8 mouse cellular contexts compared by ENCODE assay signal in genomic region chr19:44295741-44296140, GRCm38 (mm10). TPM values are rescaled to one million over a fixed set of nuclear protein-coding genes. Genes with fewer than 3 reads are reported as not detected.
DNase-seq lines count a peak whose midpoint lies in the region; ATAC-seq lines count a peak whose summit lies in the region.

No protein-coding gene starts in this region.

- DNase-seq in CD4-positive, CD25-positive, alpha-beta regulatory T cell, adult 2 months (ENCODE audit: low read depth, low spot score) = peak; percentile 95
- peak; percentile 80 for DNase-seq in c-Kit-negative CD71-positive TER-119-positive erythroid progenitor cells, embryonic 14.5 days (ENCODE audit: low read depth, low spot score)
- DNase-seq in forebrain, embryonic 11.5 days (ENCODE audit: low spot score) = peak; percentile 94
- peak; percentile 87 to 93 for DNase-seq in kidney, postnatal 36 days
- DNase-seq in neural tube, embryonic 11.5 days (ENCODE audit: low spot score) = peak; percentile 82

- WGBS in forebrain, embryonic 11.5 days = 7% methylated on average over 4 of the region's 4 CpGs
- 5% methylated on average over 4 of the region's 4 CpGs for WGBS in heart, embryonic 16.5 days
- 2% methylated on average over 4 of the region's 4 CpGs for WGBS in liver, embryonic 15.5 days (ENCODE audit: insufficient replicate concordance)
- 3% methylated on average over 4 of the region's 4 CpGs for WGBS in neural tube, embryonic 11.5 days
- 1% methylated on average over 4 of the region's 4 CpGs for WGBS in stomach, embryonic 16.5 days

- peaks cover 43% of the 10 kb centered on the region for H3K4me1 ChIP-seq in forebrain, embryonic 11.5 days (replicated peaks; ENCODE audit: control insufficient read depth, insufficient read depth, low read length)
- H3K4me1 ChIP-seq in heart, embryonic 16.5 days (ENCODE audit: control insufficient read depth, insufficient read depth, low read length) = peaks cover 64% of the 10 kb centered on the region
- peaks cover 98% of the 10 kb centered on the region for H3K4me1 ChIP-seq in liver, embryonic 15.5 days (replicated peaks)
- peaks cover 57% of the 10 kb centered on the region for H3K4me1 ChIP-seq in neural tube, embryonic 11.5 days (ENCODE audit: control insufficient read depth, insufficient read depth, low read length)
- peaks cover 50% of the 10 kb centered on the region for H3K4me1 ChIP-seq in stomach, embryonic 16.5 days (ENCODE audit: control insufficient read depth, insufficient read depth, low read length)

- peaks cover 28% of the 10 kb centered on the region for H3K36me3 ChIP-seq in forebrain, embryonic 11.5 days (ENCODE audit: control insufficient read depth, insufficient read depth, low read length)
- peaks cover 37% of the 10 kb centered on the region for H3K36me3 ChIP-seq in heart, embryonic 16.5 days (ENCODE audit: control insufficient read depth, insufficient read depth)
- peaks cover 58% of the 10 kb centered on the region for H3K36me3 ChIP-seq in liver, embryonic 15.5 days (replicated peaks)
- H3K36me3 ChIP-seq in neural tube, embryonic 11.5 days (ENCODE audit: control insufficient read depth, insufficient read depth, low read length) = peaks cover 38% of the 10 kb centered on the region
- peaks cover 19% of the 10 kb centered on the region for H3K36me3 ChIP-seq in stomach, embryonic 16.5 days (ENCODE audit: control insufficient read depth, insufficient read depth, low read length)

- peak overlapping the region; percentile 93 for H3K4me3 ChIP-seq in forebrain, embryonic 11.5 days (ENCODE audit: low read depth, low read length)
- H3K4me3 ChIP-seq in heart, embryonic 16.5 days (ENCODE audit: low read length) = peak overlapping the region; percentile 81
- peak overlapping the region; percentile 70 for H3K4me3 ChIP-seq in liver, embryonic 15.5 days (replicated peaks)
- H3K4me3 ChIP-seq in neural tube, embryonic 11.5 days (ENCODE audit: low read depth, low read length) = peak overlapping the region; percentile 68
- H3K4me3 ChIP-seq in stomach, embryonic 16.5 days (replicated peaks; ENCODE audit: low read length) = peak overlapping the region; percentile 93

- no peaks in the 10 kb centered on the region for H3K27me3 ChIP-seq in forebrain, embryonic 11.5 days (ENCODE audit: control insufficient read depth, insufficient read depth, low read length)
- H3K27me3 ChIP-seq in heart, embryonic 16.5 days (ENCODE audit: control insufficient read depth, insufficient read depth, low read length) = no peaks in the 10 kb centered on the region
- H3K27me3 ChIP-seq in liver, embryonic 15.5 days = no peaks in the 10 kb centered on the region
- H3K27me3 ChIP-seq in neural tube, embryonic 11.5 days (ENCODE audit: control insufficient read depth, insufficient read depth, low read length) = no peaks in the 10 kb centered on the region
- H3K27me3 ChIP-seq in stomach, embryonic 16.5 days (ENCODE audit: control insufficient read depth, insufficient read depth, low read length) = no peaks in the 10 kb centered on the region

- H3K9ac ChIP-seq in forebrain, embryonic 11.5 days (ENCODE audit: low read length) = peak overlapping the region; percentile 98
- peak overlapping the region; percentile 80 for H3K9ac ChIP-seq in heart, embryonic 16.5 days (ENCODE audit: low read length)
- H3K9ac ChIP-seq in liver, embryonic 15.5 days = peak overlapping the region; percentile 73
- H3K9ac ChIP-seq in neural tube, embryonic 11.5 days (ENCODE audit: low read length) = peak overlapping the region; percentile 93
- peak overlapping the region; percentile 98 for H3K9ac ChIP-seq in stomach, embryonic 16.5 days (ENCODE audit: low read length)

- no peak for ATAC-seq in forebrain, embryonic 11.5 days (replicated peaks; ENCODE audit: low FRiP score)
- ATAC-seq in heart, embryonic 16.5 days (replicated peaks; ENCODE audit: extremely low read depth, insufficient read depth, low FRiP score) = 0 out of 2 replicates have a peak, but pooled peaks have one; percentile 11
- ATAC-seq in liver, embryonic 15.5 days (ENCODE audit: insufficient read depth) = peak; percentile 24
- ATAC-seq in neural tube, embryonic 11.5 days (ENCODE audit: insufficient read depth, low FRiP score, low TSS enrichment) = peak; percentile 17; the same call in 1 of the 2 replicates
- peak; percentile 19 for ATAC-seq in stomach, embryonic 16.5 days (ENCODE audit: insufficient read depth, low FRiP score)

- H3K27ac ChIP-seq in forebrain, embryonic 11.5 days (ENCODE audit: low read depth, low read length) = no peak overlapping the region
- peak overlapping the region; percentile 68; the same call in 1 of the 2 replicates for H3K27ac ChIP-seq in heart, embryonic 16.5 days (ENCODE audit: low read length)
- peak overlapping the region; percentile 83 for H3K27ac ChIP-seq in liver, embryonic 15.5 days (replicated peaks)
- H3K27ac ChIP-seq in neural tube, embryonic 11.5 days (ENCODE audit: low read depth, low read length) = 0 out of 2 replicates have a peak overlapping the region, but pooled peaks have one; percentile 44
- H3K27ac ChIP-seq in stomach, embryonic 16.5 days (ENCODE audit: low read length) = peak overlapping the region; percentile 99

- peak overlapping the region; percentile 93 for H3K4me2 ChIP-seq in forebrain, embryonic 11.5 days (ENCODE audit: low read depth, low read length, severe bottlenecking)
- H3K4me2 ChIP-seq in heart, embryonic 16.5 days (ENCODE audit: low read depth, low read length) = peak overlapping the region; percentile 96
- peak overlapping the region; percentile 93 for H3K4me2 ChIP-seq in liver, embryonic 15.5 days
- peak overlapping the region; percentile 79 for H3K4me2 ChIP-seq in neural tube, embryonic 11.5 days (ENCODE audit: low read depth)
- H3K4me2 ChIP-seq in stomach, embryonic 16.5 days (ENCODE audit: low read depth, low read length) = peak overlapping the region; percentile 97

- H3K9me3 ChIP-seq in forebrain, embryonic 11.5 days (ENCODE audit: control insufficient read depth, low read length) = no peaks in the 10 kb centered on the region
- H3K9me3 ChIP-seq in heart, embryonic 16.5 days (replicated peaks; ENCODE audit: control insufficient read depth, low read length) = no peaks in the 10 kb centered on the region
- no peaks in the 10 kb centered on the region for H3K9me3 ChIP-seq in liver, embryonic 15.5 days (replicated peaks)
- no peaks in the 10 kb centered on the region for H3K9me3 ChIP-seq in neural tube, embryonic 11.5 days (ENCODE audit: control insufficient read depth, low read length)
- H3K9me3 ChIP-seq in stomach, embryonic 16.5 days (replicated peaks; ENCODE audit: control insufficient read depth, low read length) = no peaks in the 10 kb centered on the region

RNA-seq across cellular contexts. Expression of gene Scd2, which starts 2.3 kb away (rescaled TPM):
- polyA plus RNA-seq in forebrain, embryonic 11.5 days (2014; fragmentation: Nextera tagmentation; extraction: Ambion mirVana) = 433 and 466 TPM in 2 replicates
- 134 and 148 TPM in 2 replicates for polyA plus RNA-seq in heart, embryonic 16.5 days (2015; fragmentation: Nextera tagmentation; extraction: Ambion mirVana)
- polyA plus RNA-seq in liver, embryonic 15.5 days (2015; fragmentation: Nextera tagmentation; extraction: Ambion mirVana) = 108 and 124 TPM in 2 replicates
- 413 and 424 TPM in 2 replicates for polyA plus RNA-seq in neural tube, embryonic 11.5 days (2014; fragmentation: Nextera tagmentation; extraction: Ambion mirVana)
- 329 and 336 TPM in 2 replicates for polyA plus RNA-seq in stomach, embryonic 16.5 days (2015; fragmentation: Nextera tagmentation; extraction: Ambion mirVana)

RNA-seq across cellular contexts. Expression of gene Scd4, which starts 37.2 kb away (rescaled TPM):
- not detected in 2 replicates for polyA plus RNA-seq in forebrain, embryonic 11.5 days (2014; fragmentation: Nextera tagmentation; extraction: Ambion mirVana)
- polyA plus RNA-seq in heart, embryonic 16.5 days (2015; fragmentation: Nextera tagmentation; extraction: Ambion mirVana) = 4.4 and 4.8 TPM in 2 replicates
- polyA plus RNA-seq in liver, embryonic 15.5 days (2015; fragmentation: Nextera tagmentation; extraction: Ambion mirVana) = 0.03 TPM in 1 of 2 replicates, not detected in the other
- not detected in 2 replicates for polyA plus RNA-seq in neural tube, embryonic 11.5 days (2014; fragmentation: Nextera tagmentation; extraction: Ambion mirVana)
- 0.14 and 0.39 TPM in 2 replicates for polyA plus RNA-seq in stomach, embryonic 16.5 days (2015; fragmentation: Nextera tagmentation; extraction: Ambion mirVana)
